Mouse (Mus musculus): ENCODE measurements around the gene Ces1b.

The Ces1b gene

GRCm38 (mm10) chr8:93010286-93010685 is 69.5 kb downstream of the Ces1b start:
- in situ Hi-C loops (cut with MboI, MseI), result no loop called here

All from regulatory T cell (primary cell).